Mouse (Mus musculus): ENCODE results near the gene Zzz3.
"Not testable (repeated sequence)": the region's sequence is repeated elsewhere in the genome, so short reads cannot be mapped to it uniquely, and the experiment has no call there.

Gene Zzz3

DNA sequence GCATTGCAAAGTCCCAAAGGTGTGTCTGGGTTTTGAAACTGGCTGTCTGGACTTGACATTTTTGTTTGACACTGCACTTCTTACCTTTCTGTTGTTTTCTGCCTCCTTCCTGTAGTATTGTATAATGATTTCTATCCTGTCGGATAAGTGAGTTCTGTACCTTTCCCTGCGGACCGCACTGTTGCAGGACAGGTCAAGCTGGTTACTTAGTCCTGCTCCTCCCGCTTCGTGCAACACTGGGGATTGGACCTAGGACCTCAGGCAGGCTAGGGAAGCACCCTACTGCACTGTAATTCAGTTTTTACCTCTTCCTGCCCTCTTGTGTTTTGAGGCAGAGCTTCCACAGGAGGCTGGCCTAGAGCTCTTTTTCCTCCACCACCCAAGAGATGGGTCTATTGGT is 5.2 kb downstream of the Zzz3 start:
- ATAC-seq (ENCODE audit: insufficient number of reproducible peaks, low FRiP score, low TSS enrichment): no peak

DNA sequence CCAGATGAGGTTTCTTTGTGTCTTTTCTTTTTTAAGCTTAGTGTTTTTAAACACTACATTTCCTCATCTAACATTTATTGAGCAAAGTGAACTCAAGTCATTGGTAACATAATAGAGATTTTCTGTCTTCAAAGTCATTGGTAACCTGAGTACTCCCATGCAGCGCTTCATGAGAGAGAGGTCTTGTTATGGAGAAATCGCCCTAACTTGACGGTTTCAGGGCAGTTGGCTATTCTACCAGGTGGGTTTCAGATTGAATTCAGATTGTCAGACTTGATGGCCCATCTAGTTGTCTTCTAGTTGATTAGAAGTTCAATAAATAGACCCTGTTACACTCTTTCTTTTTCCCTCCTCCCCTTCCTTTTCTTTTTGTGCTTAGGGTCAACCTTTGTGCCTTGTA is 5.6 kb downstream of the Zzz3 start:
- no peak for ATAC-seq (ENCODE audit: insufficient number of reproducible peaks, low FRiP score, low TSS enrichment)

DNA sequence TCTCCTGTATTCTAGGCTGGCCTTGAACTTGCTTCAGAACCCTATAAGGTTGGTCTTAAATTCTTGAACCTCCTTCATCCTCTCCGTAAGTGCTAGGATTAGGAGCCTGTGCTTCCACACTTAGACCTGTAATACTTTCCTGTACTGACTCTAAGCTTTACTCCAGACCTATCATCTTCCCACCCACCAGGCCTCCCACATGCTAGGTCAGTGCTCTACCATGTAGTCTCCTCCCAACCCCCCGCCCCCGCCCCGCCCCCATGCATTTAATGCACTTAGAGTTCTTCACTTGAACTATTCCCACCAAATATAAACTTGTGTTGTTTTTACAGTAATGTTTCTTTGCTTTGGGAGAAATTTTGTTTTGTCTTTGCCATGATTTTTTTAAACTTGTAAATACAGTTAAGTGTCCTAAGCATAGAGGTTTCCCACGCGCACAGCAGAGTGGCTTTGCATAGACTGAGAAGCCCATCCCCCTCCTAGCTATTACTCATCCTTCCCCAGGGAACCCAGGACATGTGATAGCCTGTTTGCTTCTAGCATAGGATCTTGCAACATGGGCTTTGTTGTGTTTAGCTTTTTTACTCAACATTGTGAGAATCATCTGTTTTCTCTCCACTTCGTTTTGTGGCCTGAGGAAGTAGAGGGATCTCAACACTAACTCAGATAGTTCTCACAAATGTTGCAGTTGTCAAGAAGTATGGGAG is 6.8 kb downstream of the Zzz3 start:
- no peak for ATAC-seq (ENCODE audit: insufficient number of reproducible peaks, low FRiP score, low TSS enrichment)

DNA sequence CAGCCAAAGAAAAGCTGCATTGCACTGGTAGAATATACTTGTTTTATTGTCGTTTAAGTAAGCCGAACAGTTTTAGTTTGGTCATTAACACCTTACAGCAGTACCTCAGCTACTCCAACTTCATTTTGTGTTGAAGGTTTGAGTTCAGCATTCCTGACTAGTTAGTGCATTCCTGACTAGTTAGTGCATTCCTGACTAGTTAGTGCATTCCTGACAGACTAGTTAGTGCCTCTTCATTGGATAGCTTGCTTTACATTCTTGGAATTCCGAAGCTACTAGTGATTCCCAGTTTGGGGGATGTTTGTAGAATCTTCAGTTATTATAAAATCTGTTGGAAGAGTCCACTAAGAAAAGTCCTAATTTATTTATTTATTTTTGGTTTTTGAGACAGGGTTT is 7.4 kb downstream of the Zzz3 start:
- no peak for ATAC-seq (ENCODE audit: insufficient number of reproducible peaks, low FRiP score, low TSS enrichment)

DNA sequence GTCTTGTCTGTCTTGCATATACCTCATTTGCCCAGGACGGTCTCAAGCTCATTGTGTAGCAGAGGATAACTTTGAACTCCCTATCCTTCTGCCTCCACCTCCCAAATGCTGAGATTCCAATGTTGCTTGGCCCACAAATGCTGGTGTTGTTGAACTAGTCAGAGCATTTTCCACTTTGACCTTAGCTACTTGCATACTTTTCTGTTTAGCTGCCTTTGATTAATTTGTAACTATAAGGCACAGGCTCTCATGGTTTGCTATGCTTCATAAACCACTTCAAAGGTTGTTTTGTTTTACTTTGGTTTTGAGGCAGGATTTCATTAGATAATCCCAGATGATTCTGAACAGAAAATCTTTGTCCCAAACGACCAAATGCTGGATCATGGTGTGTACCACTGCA is 8.6 kb downstream of the Zzz3 start:
- ATAC-seq (ENCODE audit: insufficient number of reproducible peaks, low FRiP score, low TSS enrichment): no peak

DNA sequence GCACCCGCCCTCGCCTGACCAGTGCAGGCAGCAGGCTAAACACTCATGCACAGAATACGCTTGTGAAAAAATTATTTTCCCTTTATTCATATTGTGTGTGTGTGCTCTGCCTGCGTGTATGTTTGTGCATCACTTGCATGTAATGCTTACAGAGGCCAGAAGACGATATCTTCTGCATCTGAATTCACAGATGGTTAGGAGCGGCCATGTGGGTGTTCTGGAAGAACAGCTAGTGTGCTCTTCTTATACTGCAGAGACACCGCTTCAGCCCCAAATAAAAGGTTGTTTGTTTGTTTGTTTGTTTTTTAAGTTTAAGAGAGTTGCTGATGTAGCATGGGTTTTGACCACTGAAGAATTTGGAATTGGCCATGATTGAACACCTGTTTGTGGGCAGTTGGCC is 10.1 kb downstream of the Zzz3 start:
- no peak for ATAC-seq (ENCODE audit: insufficient number of reproducible peaks, low FRiP score, low TSS enrichment)

DNA sequence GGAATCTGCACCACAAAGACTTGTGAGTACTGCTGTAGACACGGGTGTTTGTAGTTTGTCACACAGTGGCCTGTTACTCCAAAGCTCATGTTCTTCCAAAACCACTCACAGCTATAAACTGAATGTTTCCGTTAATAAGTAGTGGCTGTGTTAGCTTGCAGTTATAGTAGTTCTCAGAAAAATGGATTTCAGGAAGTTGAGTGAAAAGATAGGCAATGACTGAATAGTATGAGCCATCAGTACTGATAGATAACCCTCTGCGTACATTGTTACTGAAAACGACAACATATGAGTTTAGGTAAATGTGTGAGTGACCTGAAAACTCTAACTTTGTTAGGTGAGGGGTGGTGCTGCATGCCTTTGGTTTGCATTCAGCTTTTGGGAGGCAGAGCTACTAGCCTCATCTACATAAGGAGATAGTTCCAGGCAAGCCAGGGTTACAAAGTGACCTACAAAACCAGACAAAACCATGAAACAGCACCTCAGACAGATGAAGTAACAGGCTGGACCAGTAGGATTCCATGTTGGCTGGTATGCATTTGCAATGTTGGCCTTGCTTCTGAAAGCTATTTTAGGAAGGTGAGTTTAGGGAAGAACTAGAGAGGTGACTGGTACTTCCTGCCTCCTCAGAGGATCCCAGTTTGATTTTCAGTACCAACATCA is 10.8 kb downstream of the Zzz3 start:
- no peak for ATAC-seq (ENCODE audit: insufficient number of reproducible peaks, low FRiP score, low TSS enrichment)

DNA sequence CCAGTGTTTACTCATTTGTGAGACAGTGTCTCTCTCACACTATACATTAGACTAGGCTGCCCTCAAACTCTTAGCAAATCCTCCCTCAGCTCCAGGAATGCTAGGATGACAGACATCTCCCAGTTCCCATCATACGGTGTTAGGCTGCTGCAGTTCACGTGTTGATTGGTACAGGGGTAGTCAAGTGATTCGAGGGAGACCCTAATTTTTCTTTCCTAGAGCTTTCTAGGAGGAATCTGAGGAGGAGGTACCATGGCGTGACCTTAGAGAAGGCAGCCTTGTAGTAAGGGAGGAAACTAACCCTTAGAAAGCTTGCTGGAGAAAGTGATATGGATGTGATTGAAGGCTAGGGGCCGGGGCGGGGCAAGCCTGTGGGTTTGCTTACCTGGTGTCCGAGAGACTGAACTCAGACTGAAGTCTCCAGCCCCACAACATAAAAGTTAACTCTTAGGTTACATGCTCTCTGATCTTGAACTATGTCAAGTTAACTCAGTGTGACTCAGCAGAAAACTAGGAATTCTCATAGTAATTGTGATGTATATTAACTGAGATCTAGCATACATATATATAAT is 15.8 kb downstream of the Zzz3 start:
- ATAC-seq (ENCODE audit: insufficient number of reproducible peaks, low FRiP score, low TSS enrichment): no peak

DNA sequence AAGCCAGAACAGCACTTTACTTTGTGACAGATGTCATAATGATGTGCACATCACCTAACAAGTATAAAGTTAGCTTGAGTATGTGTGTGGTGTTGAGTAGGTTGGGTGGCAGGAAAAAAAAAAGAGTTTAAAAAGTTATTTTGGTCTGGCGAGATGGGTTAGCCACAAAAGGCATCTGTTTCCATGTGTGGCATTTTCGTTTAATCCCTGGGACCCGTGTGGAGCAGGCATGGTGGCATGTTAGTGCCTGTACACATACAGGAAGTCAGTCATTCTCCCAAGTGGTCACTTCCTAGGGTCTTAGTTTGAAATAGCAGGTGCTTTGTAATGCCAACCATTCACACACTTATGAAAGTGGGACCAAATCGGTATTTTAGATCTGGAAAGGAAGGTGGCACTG is 17.1 kb downstream of the Zzz3 start:
- no peak for ATAC-seq (ENCODE audit: insufficient number of reproducible peaks, low FRiP score, low TSS enrichment)

DNA sequence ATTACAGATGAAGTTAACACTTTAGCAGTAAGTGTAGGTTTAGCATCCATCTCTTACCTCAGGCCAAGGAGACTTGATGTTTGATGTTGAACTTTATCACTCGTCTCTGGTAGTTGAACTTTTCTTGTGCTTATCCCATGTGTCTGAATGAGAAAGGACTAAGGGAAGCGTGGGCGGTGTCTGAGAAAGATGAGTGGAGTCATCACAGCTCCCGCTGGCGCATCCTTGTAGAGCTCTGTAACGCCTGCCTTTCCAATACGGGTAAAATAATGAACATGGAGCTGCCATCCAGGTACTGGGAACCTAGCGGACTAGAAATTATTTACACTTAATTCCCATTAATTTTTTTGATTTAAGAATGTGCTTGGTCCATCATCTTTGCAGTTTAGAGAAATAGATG is 33.7 kb downstream of the Zzz3 start:
- ATAC-seq (ENCODE audit: insufficient number of reproducible peaks, low FRiP score, low TSS enrichment): no peak

DNA sequence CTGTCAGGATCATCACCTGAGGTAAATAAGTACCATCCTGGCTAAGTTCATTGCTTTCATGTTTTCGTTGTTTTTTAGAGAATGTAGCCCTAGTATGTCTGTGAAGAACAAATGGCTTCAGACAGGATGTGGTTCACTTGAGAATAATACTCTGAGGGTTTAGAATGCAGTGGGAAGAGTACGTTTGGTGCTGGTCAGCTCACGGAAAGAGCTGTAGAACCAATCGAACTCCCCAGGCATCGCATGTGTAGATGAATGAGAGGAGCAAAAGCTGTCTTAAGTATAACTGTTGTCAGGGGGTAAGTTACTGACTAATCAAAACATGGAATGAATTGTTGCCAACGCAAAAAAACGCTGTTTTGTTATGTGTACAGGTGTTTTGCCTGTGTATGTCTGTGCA is 37.4 kb downstream of the Zzz3 start:
- no peak for ATAC-seq (ENCODE audit: insufficient number of reproducible peaks, low FRiP score, low TSS enrichment)

DNA sequence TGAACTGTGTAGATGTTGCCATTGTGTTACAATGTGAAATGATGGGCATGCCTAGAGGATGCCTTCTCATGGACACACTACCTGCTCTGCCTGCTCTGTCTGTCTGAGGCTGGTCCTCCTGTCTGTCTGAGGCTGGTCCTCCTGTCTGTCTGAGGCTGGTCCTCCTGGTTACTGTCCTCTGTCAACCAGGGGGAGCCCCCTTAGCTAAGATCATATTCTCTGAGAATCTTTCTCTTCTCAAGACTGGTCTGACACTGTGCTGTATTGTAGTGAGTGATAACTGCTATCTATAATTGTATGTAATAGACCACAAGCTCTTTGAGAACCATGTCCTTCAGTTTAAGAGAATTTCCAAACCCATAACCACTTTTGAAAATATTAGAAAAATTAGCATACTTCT is 40.3 kb downstream of the Zzz3 start:
- peak; percentile 29; the same call in 1 of the 2 replicates for ATAC-seq (ENCODE audit: insufficient number of reproducible peaks, low FRiP score, low TSS enrichment)

DNA sequence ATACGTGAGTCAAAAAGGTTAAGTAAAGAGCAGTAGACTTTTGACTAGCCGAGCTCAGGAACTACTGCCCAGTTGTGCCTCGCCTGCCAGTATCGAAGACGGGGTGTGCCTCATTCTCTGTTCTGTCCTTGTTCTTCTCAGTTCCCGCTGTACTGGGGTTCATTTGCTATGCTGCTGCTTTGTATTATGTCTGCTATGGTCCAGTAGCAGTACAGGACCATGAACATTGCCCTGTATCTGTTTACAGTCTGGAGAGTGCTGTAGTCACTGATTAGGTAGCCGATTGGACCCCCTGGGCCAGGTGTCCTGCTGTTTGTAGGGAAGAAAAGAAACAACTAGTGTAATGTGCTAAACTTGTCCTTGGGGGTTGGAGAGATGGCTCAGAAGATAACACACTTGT is 42.8 kb downstream of the Zzz3 start:
- no peak for ATAC-seq (ENCODE audit: insufficient number of reproducible peaks, low FRiP score, low TSS enrichment)

DNA sequence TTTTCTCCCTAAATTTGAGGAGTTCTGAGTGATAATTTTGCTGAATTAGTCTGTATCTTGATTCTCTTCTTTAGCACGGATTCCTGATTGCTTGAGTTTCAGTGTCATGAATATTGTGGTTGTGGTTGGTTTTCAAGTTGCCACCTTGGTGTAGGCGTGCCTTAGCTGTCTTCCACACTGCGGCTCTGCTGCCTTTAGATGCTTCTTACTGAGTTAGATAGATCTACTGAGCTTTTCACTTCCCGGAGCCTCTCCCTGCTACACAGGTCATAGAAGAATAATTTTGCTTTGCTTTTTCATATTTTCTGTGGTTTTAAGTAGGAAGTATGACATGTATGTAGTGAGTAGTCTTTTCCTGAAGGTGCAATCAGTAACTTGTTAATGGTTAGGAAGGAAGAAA is 47.5 kb downstream of the Zzz3 start:
- no peak for ATAC-seq (ENCODE audit: insufficient number of reproducible peaks, low FRiP score, low TSS enrichment)

DNA sequence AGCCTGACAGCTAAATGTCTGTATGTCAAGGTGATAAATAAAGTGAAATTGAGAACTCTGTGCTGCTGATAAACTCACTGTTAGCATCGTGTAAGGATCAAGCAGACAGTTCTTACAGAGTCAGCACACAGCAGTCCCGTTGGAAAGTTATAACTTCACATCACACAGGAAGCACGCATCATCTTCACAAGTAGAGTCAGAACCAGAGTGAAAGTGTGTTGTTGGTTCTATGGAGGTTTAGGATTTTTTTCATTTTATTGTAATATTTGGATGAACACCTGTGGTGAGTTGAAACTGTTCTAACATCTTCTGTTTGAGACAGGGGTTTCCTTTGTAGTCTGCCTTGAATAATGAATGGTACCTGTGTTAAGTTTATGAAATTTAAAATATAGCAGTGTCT is 48.8 kb downstream of the Zzz3 start:
- ATAC-seq (ENCODE audit: insufficient number of reproducible peaks, low FRiP score, low TSS enrichment): no peak

DNA sequence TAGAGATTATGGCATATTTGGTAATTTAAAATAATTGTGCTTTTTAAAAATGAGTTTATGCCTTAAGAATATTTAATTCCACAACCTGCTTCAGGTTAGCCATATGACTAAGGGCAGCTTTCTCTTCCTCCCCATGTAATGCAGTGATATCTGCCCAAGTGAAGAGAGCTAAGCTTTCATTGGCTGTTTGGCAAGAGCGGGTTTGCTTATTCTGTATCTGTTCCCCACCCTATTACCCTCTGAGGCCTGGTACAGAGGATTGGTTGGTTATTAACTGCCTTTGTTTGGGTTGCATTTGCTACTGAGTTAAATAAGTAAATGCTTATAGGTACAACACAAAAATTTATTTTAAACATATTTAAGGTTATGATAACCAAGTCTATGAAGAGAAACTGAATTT is 51.7 kb downstream of the Zzz3 start:
- ATAC-seq (ENCODE audit: insufficient number of reproducible peaks, low FRiP score, low TSS enrichment): no peak

DNA sequence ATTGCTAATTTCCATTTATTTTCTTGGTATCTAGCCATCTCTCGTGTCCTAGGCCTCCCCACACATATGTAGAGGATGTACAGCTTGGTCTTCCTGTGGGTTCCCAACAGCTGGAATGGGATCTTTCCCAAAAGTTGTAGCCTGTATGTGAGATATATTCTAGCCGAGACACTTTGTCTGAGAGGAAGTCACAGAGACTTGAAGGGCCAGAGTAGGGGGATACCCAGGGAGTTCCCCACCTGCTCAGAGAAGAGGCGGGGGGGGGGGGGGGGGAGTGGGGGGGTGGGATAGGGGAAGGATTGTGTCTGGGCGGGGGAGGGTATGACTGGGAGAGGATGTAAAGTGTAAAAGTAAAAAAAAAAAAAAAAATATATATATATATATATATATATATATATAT is 57.9 kb downstream of the Zzz3 start:
- ATAC-seq (ENCODE audit: insufficient number of reproducible peaks, low FRiP score, low TSS enrichment): no peak

DNA sequence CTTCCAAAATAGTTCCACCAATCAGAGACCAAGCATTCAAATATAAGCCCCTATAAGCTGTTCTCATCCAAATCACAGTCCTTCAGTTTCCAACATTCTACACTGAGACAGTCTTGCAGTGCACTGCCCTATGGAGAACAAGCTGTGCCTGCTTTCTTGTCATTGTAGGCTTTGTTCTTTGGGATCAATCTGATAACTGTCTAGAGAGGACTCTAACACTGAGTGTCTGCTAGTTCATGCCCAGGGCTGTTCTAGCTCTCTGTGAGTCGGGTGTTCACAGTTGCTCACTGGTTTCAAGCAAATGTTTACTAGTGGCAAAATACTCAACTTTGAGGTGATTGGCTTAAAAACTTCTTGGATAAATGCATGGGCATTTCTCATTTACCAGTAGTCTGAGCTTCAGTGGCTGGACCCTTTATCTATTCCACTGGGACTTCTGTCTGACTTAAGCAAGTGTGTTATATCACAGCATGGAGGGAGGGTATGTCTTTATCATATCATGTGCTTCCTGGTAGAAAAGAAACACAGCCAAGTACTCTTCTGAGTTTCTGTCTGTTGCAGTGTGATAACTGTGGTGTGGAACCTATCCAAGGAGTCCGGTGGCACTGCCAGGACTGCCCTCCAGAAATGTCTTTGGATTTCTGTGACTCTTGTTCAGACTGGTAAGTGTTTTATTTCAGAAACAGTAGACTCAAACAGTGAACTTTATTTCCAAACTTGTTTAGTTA is 62.2 kb downstream of the Zzz3 start:
- no peak for ATAC-seq (ENCODE audit: insufficient number of reproducible peaks, low FRiP score, low TSS enrichment)

DNA sequence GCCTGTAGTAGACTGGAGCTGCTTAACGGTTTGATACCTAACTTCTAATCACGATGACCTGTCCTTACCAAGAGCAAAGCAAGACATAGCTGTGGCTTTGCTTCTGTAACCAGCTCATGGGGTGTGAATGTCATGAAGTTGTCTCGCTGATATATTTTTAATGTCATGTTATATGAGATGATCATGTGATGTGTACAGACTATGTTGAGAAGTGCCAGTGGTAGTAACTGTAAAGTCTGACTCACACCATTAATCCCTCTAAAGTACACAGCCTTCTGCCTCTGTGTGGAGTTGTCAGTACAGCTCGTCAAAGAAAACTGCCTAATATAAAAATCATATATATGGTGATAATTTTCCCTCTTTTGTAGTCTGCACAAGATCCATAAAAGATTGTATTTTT is 63.6 kb downstream of the Zzz3 start:
- not testable (repeated sequence) for ATAC-seq (ENCODE audit: insufficient number of reproducible peaks, low FRiP score, low TSS enrichment)

DNA sequence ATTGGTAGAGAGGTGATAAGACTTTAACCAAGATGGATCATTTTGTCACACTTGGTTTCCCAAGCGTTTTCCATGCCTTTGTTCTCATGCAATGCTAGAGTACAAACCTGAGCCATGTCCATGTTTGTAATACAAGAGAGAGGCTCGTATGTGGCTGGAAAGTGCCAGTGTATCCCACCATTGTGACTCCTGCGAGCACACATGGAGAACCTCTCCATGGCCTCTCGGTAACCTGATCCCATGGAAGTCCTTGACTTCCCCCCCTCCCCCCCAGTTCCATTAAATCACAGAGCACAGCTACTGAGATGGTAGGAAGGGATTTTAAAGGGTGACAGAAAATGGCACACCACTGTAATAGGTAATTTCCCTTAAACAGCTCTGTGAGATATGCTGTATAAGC is 65.5 kb downstream of the Zzz3 start:
- no peak for ATAC-seq (ENCODE audit: insufficient number of reproducible peaks, low FRiP score, low TSS enrichment)

DNA sequence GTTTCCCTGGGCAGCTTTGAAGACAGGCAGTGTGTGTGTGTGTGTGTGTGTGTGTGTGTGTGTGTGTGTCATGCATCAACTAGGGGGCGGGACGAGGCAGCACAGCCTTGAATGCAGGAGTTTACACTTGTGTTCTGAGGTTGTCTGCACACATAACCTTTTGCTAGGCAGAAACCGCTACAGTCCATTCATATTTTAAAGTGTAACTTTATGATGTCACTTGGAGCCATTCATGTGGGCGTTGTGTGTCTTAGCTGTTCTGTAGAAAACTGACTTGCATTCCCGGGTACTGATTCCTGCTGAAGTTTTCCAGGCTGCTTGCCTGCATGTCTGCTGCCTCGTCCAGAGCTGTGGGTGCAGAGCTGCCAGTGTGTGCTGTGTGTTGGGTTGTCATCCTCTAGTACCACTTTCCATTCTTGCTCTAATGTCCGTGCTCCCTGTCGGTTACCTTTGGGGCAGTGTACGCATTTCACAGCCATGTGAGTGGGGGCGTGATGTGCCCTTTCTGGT is 66.8 kb downstream of the Zzz3 start:
- no peak for ATAC-seq (ENCODE audit: insufficient number of reproducible peaks, low FRiP score, low TSS enrichment)
